Mouse (Mus musculus) liver, embryonic 15.5 days (tissue): ENCODE data around the gene Krt8. TPM values are rescaled to one million over a fixed set of nuclear protein-coding genes. Genes with fewer than 3 reads are reported as not detected.

Source experiments
- ATAC-seq: fragments of 200-750 bp; cut with Nextera tagmentation; 2 replicates; pipeline ENCODE4 v1.8.0; 2017; ENCODE audit warnings: moderate number of reproducible peaks, mild to moderate bottlenecking, moderate library complexity; ENCODE audit not compliant: insufficient read depth
- H3K27ac ChIP-seq: fragments of 300-500 bp; sonication (generic); replicated peaks from 2 replicates; pipeline ENCODE4 v1.5.1; 2015; ENCODE audit warnings: mild to moderate bottlenecking, inconsistent platforms
- H3K27me3 ChIP-seq: fragments of 300-500 bp; sonication (generic); 2 replicates; pipeline ENCODE4 v1.6.1; 2015; ENCODE audit warnings: mild to moderate bottlenecking, inconsistent platforms
- H3K36me3 ChIP-seq: fragments of 300-500 bp; sonication (generic); replicated peaks from 2 replicates; pipeline ENCODE4 v1.6.1; 2015; ENCODE audit warnings: moderate library complexity, mild to moderate bottlenecking, inconsistent platforms
- H3K4me1 ChIP-seq: fragments of 300-500 bp; sonication (generic); replicated peaks from 2 replicates; pipeline ENCODE4 v1.6.1; 2015; ENCODE audit warnings: inconsistent platforms
- H3K4me2 ChIP-seq: fragments of 300-500 bp; sonication (generic); 2 replicates; pipeline ENCODE4 v1.6.1; 2015; ENCODE audit warnings: moderate library complexity, mild to moderate bottlenecking, inconsistent platforms
- H3K4me3 ChIP-seq: fragments of 300-500 bp; sonication (generic); replicated peaks from 2 replicates; pipeline ENCODE4 v1.5.1; 2015; ENCODE audit warnings: mild to moderate bottlenecking, inconsistent platforms
- H3K9ac ChIP-seq: fragments of 300-500 bp; sonication (generic); 2 replicates; pipeline ENCODE4 v1.6.1; 2015; ENCODE audit warnings: moderate library complexity, mild to moderate bottlenecking, inconsistent platforms
- H3K9me3 ChIP-seq: fragments of 300-500 bp; sonication (generic); replicated peaks from 2 replicates; pipeline ENCODE4 v1.6.1; 2016; ENCODE audit warnings: inconsistent platforms
- WGBS: fragments of 180-500 bp; shearing (Covaris S2); methylation state at CpG from one replicate; pipeline ENCODE4 v1.1.7; 2015; ENCODE audit warnings: mixed read lengths; ENCODE audit not compliant: insufficient replicate concordance; 5-methylcytosine and 5-hydroxymethylcytosine counted together
- polyA plus RNA-seq: library from polyadenylated mRNA; unstranded; fragments of >200 nt; fragmentation: Nextera tagmentation; extraction: Ambion mirVana; gene quantifications from 2 replicates; pipeline ENCODE4 v1.2.1, GENCODE M21; 2015

The Krt8 gene
- polyA plus RNA-seq, 1 experiment from 2014 or later, result 114 TPM

GRCm38 (mm10) chr15:101994365-101994764 lies 9.9 kb downstream of the Krt8 start:
- no peaks in the 10 kb centered on the region for H3K9me3 ChIP-seq
- H3K36me3 ChIP-seq, result 0 out of 2 replicates have a peak, but pooled peaks cover 5% of the 10 kb centered on the region
- no peak overlapping the region for H3K27ac ChIP-seq
- no peak overlapping the region for H3K9ac ChIP-seq
- no peaks in the 10 kb centered on the region; the same call in 1 of the 2 replicates for H3K4me1 ChIP-seq
- ATAC-seq, result no peak
- H3K27me3 ChIP-seq, result 0 out of 2 replicates have a peak, but pooled peaks cover 9% of the 10 kb centered on the region
- WGBS, result 37% methylated on average over 6 of the region's 6 CpGs
- H3K4me2 ChIP-seq, result no peak overlapping the region
- no peak overlapping the region for H3K4me3 ChIP-seq

DNA sequence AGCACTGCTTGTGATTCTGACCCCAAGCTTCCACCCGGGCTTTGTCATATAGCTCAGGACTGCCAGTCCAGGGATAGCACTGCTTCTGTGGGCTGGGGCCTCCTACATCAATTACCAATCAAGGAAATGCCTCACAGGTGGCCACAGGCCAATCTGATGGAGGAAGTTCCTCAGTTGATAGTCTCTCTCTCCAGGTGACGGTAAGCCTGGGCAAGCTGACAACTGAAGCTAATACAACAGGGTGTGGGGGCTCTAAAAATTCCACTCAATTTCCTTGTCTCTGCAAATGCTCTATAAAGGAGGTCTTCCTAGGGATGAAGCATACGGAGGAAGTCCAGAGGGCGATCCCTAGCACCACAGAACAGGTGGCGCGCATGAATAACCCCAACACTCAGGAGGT lies 13.3 kb downstream of the Krt8 start:
- no peaks in the 10 kb centered on the region for H3K9me3 ChIP-seq
- no peaks in the 10 kb centered on the region; the same call in 1 of the 2 replicates for H3K4me1 ChIP-seq
- no peak overlapping the region for H3K4me3 ChIP-seq
- H3K9ac ChIP-seq, result no peak overlapping the region
- 0 out of 2 replicates have a peak, but pooled peaks cover 15% of the 10 kb centered on the region for H3K27me3 ChIP-seq
- H3K4me2 ChIP-seq, result no peak overlapping the region
- H3K27ac ChIP-seq, result no peak overlapping the region
- ATAC-seq, result no peak
- H3K36me3 ChIP-seq, result 0 out of 2 replicates have a peak, but pooled peaks cover 5% of the 10 kb centered on the region
- WGBS, result 76% methylated on average over 6 of the region's 6 CpGs

DNA sequence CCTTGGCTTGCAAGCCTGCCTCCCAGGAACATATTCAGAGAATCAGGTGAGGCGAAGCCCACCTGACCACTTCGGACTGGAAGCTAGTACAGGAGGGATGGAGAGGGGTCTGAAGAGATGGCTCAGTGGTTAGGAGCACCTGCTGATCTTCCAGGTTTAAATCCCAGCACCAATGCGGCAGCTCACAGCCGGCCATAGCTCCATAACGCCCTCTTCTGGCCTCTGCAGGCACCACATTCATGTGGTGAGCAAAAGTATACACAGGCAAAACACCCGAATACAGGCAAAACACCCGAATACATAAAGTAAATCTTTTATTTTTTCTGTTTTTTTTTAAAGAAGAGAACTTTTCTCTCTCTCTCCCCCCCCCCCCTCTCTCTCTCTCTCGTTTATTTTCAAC lies 15.6 kb downstream of the Krt8 start:
- Histone ChIP-seq H3K36me3 (no peaks in the 10 kb centered on the region), H3K9ac (no peak overlapping the region), H3K27me3 (0 out of 2 replicates have a peak, but pooled peaks cover 15% of the 10 kb centered on the region), H3K4me1 (peaks cover 11% of the 10 kb centered on the region), H3K27ac (no peak overlapping the region), H3K4me3 (no peak overlapping the region), H3K9me3 (no peaks in the 10 kb centered on the region), H3K4me2 (no peak overlapping the region)
- ATAC-seq, result no peak
- 46% methylated on average over 8 of the region's 8 CpGs for WGBS

DNA sequence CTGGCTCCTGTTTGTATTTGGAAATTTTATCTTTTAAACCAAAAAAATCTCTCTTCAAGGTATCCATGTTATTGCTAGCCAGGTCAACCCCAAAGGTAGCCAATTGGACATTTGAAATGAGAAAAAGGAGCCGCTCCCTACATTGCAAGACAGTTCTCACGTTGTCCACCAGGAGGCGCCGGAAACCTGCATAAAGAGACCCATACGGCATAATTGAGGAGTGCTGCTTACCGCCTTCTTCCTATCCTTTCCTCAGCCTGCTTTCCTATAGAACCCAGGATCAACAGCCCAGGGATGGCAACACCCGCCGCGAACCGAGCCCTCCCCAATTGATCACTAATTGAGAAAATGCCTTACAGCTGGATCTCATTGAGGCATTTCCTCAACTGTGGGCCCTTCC lies 16.2 kb downstream of the Krt8 start:
- H3K9ac ChIP-seq, result no peak overlapping the region
- under 1% methylated on average over 10 of the region's 10 CpGs for WGBS
- no peak for ATAC-seq
- H3K27me3 ChIP-seq, result 0 out of 2 replicates have a peak, but pooled peaks cover 15% of the 10 kb centered on the region
- H3K9me3 ChIP-seq, result no peaks in the 10 kb centered on the region
- no peak overlapping the region for H3K4me3 ChIP-seq
- H3K27ac ChIP-seq, result no peak overlapping the region
- no peaks in the 10 kb centered on the region for H3K36me3 ChIP-seq
- no peak overlapping the region for H3K4me2 ChIP-seq
- H3K4me1 ChIP-seq, result peaks cover 14% of the 10 kb centered on the region

DNA sequence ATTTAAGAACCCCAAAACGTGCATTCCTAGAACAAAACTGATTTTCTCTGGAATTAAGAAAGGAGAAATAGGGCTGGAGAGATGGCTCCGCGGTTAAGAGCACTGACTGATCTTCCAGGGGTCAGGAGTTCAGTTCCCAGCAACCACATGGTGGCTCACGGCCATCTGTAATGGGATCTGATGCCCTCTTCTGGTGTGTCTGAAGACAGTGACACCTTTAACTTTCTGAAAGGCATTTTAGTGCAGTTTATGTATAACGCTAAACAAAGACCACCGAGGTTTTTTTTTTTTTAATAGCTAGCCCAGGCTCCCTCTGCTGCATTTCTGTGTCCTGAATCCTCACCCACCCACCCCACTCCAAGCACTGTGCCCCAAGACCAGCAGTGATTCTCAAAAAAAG lies 19.5 kb downstream of the Krt8 start:
- 11% methylated on average over 6 of the region's 6 CpGs for WGBS
- H3K27ac ChIP-seq, result no peak overlapping the region
- H3K36me3 ChIP-seq, result no peaks in the 10 kb centered on the region
- no peak for ATAC-seq
- H3K9me3 ChIP-seq, result no peaks in the 10 kb centered on the region
- no peak overlapping the region for H3K9ac ChIP-seq
- peak overlapping the region; percentile 66 for H3K4me2 ChIP-seq
- H3K4me1 ChIP-seq, result peaks cover 14% of the 10 kb centered on the region
- H3K4me3 ChIP-seq, result no peak overlapping the region
- 0 out of 2 replicates have a peak, but pooled peaks cover 6% of the 10 kb centered on the region for H3K27me3 ChIP-seq

DNA sequence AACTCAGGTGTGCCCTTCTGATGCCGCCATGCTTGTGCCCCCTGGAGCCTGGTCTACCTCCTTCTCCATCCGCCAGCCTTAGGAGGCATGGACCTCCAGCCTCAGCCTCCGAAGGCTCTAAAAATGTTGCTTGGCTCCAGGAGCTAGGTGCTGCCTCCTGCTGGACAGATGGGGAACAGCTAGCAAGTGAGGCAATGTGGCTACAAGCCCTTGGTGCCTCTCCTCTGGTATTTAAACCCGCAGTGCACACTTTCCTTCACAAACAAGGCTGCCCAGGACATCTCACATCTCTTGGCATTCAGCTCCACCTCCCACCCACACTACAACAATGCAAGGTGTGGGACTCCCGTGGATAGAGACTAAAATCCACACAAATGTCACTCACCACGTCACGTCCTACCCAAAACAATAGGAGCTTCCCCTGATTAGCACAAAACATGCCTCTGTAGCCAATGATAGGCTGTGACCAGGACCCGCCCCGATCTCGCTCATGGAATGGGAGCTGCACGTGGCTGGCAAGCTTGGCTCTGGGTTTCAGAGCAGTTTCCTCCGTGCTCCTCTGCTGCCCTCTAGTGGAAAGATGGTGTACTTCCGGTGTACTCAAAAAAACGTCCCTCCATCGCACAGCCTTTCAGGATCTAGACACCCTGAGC lies 20.2 kb downstream of the Krt8 start:
- peak; percentile 81 for ATAC-seq
- H3K4me3 ChIP-seq, result peak overlapping the region; percentile 27
- 0 out of 2 replicates have a peak, but pooled peaks cover 6% of the 10 kb centered on the region for H3K27me3 ChIP-seq
- H3K9me3 ChIP-seq, result no peaks in the 10 kb centered on the region
- peak overlapping the region; percentile 57; the same call in 1 of the 2 replicates for H3K27ac ChIP-seq
- peaks cover 15% of the 10 kb centered on the region for H3K4me1 ChIP-seq
- 2% methylated on average over 15 of the region's 15 CpGs for WGBS
- H3K36me3 ChIP-seq, result no peaks in the 10 kb centered on the region
- H3K9ac ChIP-seq, result no peak overlapping the region
- peak overlapping the region; percentile 66 for H3K4me2 ChIP-seq

- H3K4me2 ChIP-seq, result peak overlapping the region; percentile 66
- H3K36me3 ChIP-seq, result no peaks in the 10 kb centered on the region
- H3K4me1 ChIP-seq, result peaks cover 22% of the 10 kb centered on the region
- no peak for ATAC-seq
- no peaks in the 10 kb centered on the region for H3K9me3 ChIP-seq
- 63% methylated on average over 13 of the region's 13 CpGs for WGBS
- 0 out of 2 replicates have a peak overlapping the region, but pooled peaks have one; percentile 27 for H3K4me3 ChIP-seq
- peak overlapping the region; percentile 57; the same call in 1 of the 2 replicates for H3K27ac ChIP-seq
- 0 out of 2 replicates have a peak, but pooled peaks cover 6% of the 10 kb centered on the region for H3K27me3 ChIP-seq
- no peak overlapping the region for H3K9ac ChIP-seq
Measured at GRCm38 (mm10) chr15:101983315-101983948, 20.9 kb downstream of the Krt8 start.

DNA sequence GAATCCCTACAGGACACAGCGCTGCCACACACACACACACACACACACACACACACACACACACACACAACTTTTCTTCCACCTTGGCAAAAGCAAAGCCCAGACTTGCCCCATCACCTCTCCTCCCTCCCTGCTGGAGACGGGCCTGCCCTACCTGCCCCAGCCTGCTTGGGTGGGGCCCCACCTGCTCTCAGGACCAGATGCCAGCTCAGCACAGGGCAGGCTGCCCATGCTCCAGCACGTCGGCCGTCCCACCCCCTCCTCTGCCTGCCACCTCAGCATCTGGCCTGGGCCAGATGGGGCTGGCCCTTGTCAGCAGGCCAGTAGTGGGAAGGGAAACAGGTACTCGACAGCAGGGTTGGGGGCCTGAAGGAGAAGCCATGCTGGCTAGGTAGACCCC lies 23.4 kb downstream of the Krt8 start:
- H3K9ac ChIP-seq, result no peak overlapping the region
- no peak for ATAC-seq
- 61% methylated on average over 6 of the region's 6 CpGs for WGBS

DNA sequence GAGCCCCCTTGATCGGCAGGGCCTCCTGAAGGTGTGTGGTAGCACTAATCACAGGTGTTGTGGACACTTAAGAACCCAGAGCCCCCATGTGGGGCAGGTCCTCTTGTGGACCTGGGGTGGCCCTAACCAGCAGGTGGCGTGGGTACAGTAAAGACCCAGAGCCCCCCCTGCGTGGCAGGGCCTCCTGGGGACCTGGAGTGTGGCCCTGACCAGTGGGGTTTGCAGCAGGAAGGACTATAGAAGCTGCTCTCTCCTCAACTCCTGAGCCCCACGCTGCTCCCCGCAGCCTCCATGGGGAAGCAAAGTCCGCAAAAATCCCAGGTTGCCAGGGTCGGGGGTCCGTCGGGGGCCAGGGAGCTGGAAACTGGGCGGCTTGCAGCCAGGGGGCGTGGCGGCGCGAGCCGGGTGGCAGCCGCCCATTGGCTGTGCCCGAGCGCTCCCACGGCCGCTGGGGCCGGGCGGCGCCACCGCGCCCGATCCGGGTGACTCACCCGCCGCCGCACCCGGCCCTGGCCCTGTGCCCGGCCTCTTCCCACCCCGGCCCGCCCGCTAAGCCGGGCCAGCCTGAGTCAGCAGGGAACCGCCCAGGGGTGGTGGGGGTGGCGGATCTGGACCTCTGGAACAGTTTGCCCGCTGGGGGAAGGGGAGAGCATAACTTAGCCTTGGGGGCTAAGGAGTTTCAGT lies 27.1 kb downstream of the Krt8 start:
- ATAC-seq, result peak; percentile 96
- H3K9me3 ChIP-seq, result no peaks in the 10 kb centered on the region
- 2% methylated on average over 39 of the region's 39 CpGs for WGBS
- peak overlapping the region; percentile 90 for H3K4me2 ChIP-seq
- H3K9ac ChIP-seq, result peak overlapping the region; percentile 65
- peak overlapping the region; percentile 86 for H3K27ac ChIP-seq
- peaks cover 20% of the 10 kb centered on the region; the same call in 1 of the 2 replicates for H3K27me3 ChIP-seq
- no peaks in the 10 kb centered on the region for H3K36me3 ChIP-seq
- H3K4me1 ChIP-seq, result peaks cover 59% of the 10 kb centered on the region
- H3K4me3 ChIP-seq, result peak overlapping the region; percentile 50

More for the DNA sequence above, 23.4 kb downstream of the Krt8 start:
- Histone ChIP-seq H3K4me2 (no peak overlapping the region), H3K4me3 (no peak overlapping the region), H3K9me3 (no peaks in the 10 kb centered on the region), H3K27me3 (no peaks in the 10 kb centered on the region), H3K4me1 (peaks cover 47% of the 10 kb centered on the region), H3K36me3 (no peaks in the 10 kb centered on the region), H3K27ac (peak overlapping the region; percentile 38; the same call in 1 of the 2 replicates)

GRCm38 (mm10) chr15:101976641-101977040 lies 27.6 kb downstream of the Krt8 start:
- peak overlapping the region; percentile 90 for H3K4me2 ChIP-seq
- 48% methylated on average over 3 of the region's 3 CpGs for WGBS

DNA sequence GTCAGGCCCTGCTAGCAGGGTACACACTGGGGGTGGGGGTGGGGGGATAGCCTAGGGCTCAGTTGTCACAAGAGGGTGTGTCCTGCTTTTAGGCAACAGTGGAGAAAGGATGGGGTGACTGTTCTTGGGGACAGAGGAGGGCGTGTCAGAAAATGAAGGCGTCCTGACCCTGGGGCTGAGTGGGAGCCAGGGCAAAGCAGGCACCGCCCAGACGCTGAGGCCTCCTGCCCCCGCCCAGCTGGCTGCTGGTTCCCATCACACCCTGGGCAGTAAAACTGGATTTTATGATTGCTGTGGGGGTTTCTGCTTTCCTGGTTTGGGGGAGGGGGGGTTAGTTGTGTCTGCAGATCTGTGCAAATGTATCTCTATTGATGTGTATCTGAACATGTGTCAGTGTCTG lies 28.3 kb downstream of the Krt8 start:
- Histone ChIP-seq H3K4me1 (peaks cover 59% of the 10 kb centered on the region), H3K9ac (peak overlapping the region; percentile 65)

More at GRCm38 (mm10) chr15:101976641-101977040, 27.6 kb downstream of the Krt8 start:
- Histone ChIP-seq H3K27me3 (peaks cover 26% of the 10 kb centered on the region), H3K9ac (peak overlapping the region; percentile 65), H3K27ac (peak overlapping the region; percentile 86), H3K36me3 (no peaks in the 10 kb centered on the region), H3K9me3 (no peaks in the 10 kb centered on the region), H3K4me3 (peak overlapping the region; percentile 50), H3K4me1 (peaks cover 59% of the 10 kb centered on the region)
- no peak for ATAC-seq

More for the DNA sequence above, 28.3 kb downstream of the Krt8 start:
- H3K27ac ChIP-seq, result peak overlapping the region; percentile 86
- peak overlapping the region; percentile 90 for H3K4me2 ChIP-seq
- H3K36me3 ChIP-seq, result no peaks in the 10 kb centered on the region
- peak; percentile 51 for ATAC-seq
- H3K4me3 ChIP-seq, result peak overlapping the region; percentile 1; the same call in 1 of the 2 replicates
- H3K9me3 ChIP-seq, result no peaks in the 10 kb centered on the region
- peaks cover 32% of the 10 kb centered on the region for H3K27me3 ChIP-seq
- WGBS, result 22% methylated on average over 5 of the region's 5 CpGs
